Mouse (Mus musculus) embryo, embryonic 10 days (tissue): ENCODE results near the gene Adcy1.
A peak's percentile ranks its signal among the peaks of the same experiment; 100 is the strongest.

ENCODE experiments used
- DNase-seq: peaks from one replicate; pipeline ENCODE4 v3.0.0-alpha.2; 2015; ENCODE audit warnings: low spot score

Gene Adcy1

GRCm38 (mm10) chr11:7187472-7187871, 124.2 kb downstream of the Adcy1 start:
- peak; percentile 41 for DNase-seq

GRCm38 (mm10) chr11:7188469-7188868, 125.2 kb downstream of the Adcy1 start, which contains the start of gene Gm11985:
Gene Gm11985 (minus strand): TSS chr11:7188569.
- no peak for DNase-seq

GRCm38 (mm10) chr11:7192710-7193109, 129.4 kb downstream of the Adcy1 start:
- no peak for DNase-seq

GRCm38 (mm10) chr11:7193134-7193533, 129.8 kb downstream of the Adcy1 start:
- DNase-seq: no peak

GRCm38 (mm10) chr11:7194432-7195311, 131.4 kb downstream of the Adcy1 start:
- no peak for DNase-seq

DNA sequence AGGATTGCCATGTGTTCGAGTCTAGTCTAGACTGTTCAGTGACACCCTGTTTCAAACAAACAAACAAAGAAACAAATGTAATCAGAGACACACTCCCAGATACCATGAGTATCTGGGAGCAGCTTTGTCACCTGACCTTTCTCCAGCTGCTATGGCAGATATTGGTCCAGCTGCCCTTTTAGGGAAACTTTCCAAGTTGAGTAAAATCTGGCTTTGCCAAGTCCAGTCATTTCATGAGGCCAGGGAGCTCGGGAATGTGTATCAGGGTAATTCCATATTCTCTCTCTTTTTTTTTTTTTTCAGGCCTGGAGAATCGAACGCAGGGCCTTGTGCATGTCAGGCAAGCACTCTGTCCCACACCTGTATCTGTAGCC, 132.0 kb downstream of the Adcy1 start:
- no peak for DNase-seq

DNA sequence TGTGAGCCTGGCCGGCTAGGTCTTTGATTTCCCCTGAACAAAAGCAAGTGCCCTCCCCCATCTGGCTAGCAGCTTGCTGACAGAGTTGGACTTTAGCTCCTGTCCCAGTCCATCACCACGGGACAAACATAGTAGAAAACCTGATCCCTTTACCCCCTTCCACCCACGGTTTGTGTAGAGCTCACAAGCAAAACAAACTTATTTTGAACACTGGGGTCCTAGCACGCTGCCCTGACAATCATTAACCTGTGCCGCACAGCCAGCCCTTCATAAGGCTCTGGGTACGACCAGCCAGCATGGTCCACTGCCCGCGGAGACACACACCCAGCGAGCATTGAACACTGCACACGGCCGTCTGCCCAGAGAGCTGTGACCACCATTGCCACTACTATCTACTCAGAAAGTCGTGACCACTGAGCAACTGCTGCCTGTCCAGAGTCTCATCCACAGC, 134.2 kb downstream of the Adcy1 start, which contains the start of gene Igfbp1:
Gene Igfbp1 (plus strand): TSS at position 292 of the 451 bp plus-strand sequence.
- DNase-seq: peak; percentile 56

DNA sequence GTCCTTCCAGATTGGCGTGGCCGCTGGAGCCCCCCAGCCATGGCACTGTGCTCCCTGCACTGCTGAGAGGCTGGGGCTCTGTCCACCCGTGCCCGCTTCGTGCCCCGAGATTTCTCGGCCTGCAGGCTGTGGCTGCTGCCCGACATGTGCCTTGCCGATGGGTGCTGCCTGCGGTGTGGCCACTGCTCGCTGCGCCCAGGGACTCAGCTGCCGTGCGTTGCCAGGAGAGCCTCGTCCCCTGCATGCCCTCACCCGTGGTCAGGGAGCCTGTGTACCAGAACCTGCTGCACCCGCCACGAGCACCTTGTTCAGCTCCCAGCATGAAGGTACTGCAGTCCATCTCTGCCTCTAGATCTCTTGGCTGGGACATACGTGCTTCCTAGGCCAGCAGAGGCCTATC, 134.7 kb downstream of the Adcy1 start:
- no peak for DNase-seq

DNA sequence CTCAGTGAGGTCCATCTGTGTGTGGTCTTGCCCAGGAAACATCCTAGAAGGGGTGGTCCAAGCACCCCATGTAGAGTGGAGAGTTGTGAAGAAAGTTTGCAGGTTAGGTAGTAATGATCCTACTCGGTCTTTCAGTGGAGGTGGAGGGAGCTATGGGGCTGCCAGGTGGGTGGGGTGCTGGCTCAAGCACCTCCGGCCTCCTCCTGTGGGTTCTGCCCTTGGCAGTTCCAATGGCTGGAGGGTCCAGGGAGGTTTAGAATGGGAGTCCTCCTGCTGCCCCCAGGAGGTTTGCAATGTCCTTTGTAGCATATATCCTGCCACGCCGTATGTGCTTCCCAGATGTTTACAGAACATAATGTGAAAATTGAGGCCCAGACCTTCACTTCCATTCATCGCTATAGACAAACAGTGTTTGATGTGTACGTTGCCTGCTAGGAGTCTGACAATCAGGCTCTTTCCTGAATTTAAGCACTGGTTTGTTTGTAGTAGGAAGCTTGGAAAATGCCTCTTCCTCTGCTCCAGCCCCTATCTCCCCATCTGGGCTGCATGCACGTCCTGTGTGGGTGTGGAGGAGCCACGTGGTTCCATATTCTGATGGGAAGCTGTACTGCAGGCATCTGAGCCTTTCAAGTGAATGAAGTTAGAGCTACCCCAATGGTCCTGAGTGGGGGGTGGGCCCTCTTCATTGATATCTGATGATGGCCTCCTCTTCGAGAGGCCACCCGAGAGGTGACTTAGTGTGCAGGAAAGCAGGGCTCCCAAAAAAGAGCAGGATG, 135.4 kb downstream of the Adcy1 start:
- DNase-seq: no peak

DNA sequence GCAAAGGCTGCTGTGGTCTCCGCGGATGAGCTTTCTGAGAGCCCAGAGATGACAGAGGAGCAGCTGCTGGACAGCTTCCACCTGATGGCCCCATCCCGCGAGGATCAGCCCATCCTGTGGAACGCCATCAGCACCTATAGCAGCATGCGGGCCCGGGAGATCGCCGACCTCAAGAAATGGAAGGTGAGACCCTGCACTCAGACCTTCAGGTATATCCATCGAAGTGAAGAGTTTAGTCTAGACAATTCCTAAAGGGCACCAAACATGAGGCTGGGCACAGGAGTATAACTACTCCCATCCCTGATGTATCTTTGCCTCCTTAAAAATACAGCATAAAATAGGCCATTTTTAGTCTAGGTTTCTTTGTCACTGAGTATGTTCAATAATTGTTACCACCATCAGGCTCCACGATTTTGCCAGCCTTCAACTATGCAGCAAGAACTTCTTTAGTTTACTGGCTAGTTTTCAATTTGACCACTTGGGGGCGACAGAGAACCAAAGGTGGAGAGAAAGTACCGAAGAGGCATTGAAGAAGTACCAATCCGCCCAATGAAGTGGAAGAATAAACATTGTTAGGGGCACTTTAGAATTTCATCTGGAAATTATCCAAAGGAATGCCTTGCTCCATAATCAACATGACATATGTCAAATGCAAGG, 136.6 kb downstream of the Adcy1 start:
- DNase-seq: peak; percentile 79

DNA sequence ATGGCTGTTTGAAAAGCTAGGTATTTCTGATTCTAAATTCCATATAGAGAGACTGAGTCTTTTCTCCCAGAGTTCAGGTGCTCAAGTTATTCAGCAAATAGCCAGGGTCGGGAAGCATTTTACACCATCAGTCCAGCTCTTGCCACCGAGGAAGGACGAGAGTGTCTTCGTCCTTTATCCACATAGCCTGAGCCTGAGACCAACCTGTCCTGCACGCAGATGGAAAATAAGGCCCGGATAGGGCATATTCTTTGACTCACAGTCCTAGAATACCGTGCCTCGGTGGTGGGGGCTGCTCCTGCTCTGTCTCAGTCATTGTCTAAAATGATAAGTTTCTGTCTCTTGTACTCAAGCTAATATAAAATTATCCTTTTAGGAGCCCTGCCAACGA, 137.1 kb downstream of the Adcy1 start:
- DNase-seq: no peak

- no peak for DNase-seq
Measured at GRCm38 (mm10) chr11:7202206-7202605, 138.9 kb downstream of the Adcy1 start.

GRCm38 (mm10) chr11:7203846-7204245, 140.6 kb downstream of the Adcy1 start:
- DNase-seq: no peak

GRCm38 (mm10) chr11:7210343-7210742, 147.1 kb downstream of the Adcy1 start:
- peak; percentile 80 for DNase-seq

- peak; percentile 20 for DNase-seq
Measured at GRCm38 (mm10) chr11:7211211-7211610, 147.9 kb downstream of the Adcy1 start.

GRCm38 (mm10) chr11:7212126-7212798, 149.0 kb downstream of the Adcy1 start:
- peak; percentile 43 for DNase-seq

- no peak for DNase-seq
Measured at GRCm38 (mm10) chr11:7213161-7213500, 149.8 kb downstream of the Adcy1 start.

DNA sequence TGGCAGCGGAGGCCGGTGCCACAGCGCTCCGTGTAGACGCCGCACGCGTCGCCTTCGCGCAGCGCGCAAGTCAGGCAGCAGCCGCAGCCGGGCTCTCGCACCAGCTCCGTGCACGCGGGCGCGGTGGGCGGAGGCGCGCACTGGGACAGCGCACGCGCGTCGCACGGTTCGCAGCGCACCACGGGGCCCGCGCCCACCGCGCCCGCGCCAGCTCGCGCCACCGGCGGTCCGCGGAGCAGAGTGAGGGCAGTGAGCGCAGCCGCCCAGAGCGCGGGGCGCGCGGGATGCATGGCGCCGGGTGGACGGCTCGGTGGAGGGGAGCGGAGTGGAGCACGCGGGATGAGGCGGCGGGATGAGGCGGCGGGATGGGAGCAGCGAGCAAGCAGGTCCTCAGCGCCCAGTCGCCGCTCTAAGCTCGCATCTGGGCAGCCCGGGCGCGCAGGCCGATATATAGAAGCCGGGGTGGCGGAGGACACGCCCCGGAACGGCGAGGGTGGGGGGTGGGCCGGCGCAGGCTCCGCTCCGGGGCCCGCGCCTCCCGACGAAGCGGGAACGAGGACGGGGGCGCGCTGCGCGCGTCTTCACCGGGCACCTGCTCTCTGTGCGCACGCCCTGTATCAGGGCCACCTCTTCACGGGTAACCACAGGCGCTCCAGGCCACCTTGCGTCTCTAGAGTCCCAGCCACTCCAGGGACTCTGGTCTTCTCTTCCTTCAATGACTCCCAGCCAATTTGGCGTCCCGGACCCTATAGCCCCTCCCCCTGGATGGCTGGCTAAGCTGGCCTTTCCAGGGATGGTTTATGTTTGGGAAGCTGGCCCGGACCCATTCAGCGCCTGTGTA, 150.4 kb downstream of the Adcy1 start, which contains the start of gene Igfbp3:
Gene Igfbp3 (minus strand): TSS at position 423 of the 841 bp plus-strand sequence.
- peak; percentile 82 for DNase-seq

DNA sequence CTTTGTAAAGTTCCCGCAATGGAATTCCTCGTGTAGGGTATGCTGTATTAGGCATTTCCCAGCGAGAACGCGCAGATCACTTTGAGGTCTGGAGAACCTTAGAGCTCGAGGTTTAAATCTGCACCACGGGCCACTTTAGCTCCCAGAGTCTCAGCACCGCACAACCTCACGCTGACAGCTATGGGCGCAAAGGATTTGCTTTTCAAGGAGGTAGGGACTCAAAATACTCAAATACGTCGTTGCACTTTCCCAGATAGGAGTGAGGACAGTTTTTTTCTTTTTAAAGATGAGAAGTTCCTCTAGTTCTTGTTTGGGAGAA, 151.0 kb downstream of the Adcy1 start:
- no peak for DNase-seq

- DNase-seq: peak; percentile 87
Measured at GRCm38 (mm10) chr11:7214761-7215160, 151.5 kb downstream of the Adcy1 start.

GRCm38 (mm10) chr11:7215703-7216102, 152.4 kb downstream of the Adcy1 start:
- no peak for DNase-seq
